Mouse (Mus musculus) layer of hippocampus, adult 18-20 months (tissue): ENCODE measurements around the gene Tbc1d10a. TPM values are rescaled to one million over a fixed set of nuclear protein-coding genes. Genes with fewer than 3 reads are reported as not detected.

Experiments used
- DNase-seq, 2 experiments: peaks; one replicate each; pipeline ENCODE4 v3.0.0; 2022; ENCODE audit warnings: low spot score in 2 of 2
- total RNA-seq, 2 experiments: library from RNA; stranded (reverse); gene quantifications; 2 replicates each; pipeline ENCODE4 v1.2.3; 2021

The Tbc1d10a gene
- total RNA-seq, 2 experiments from 2014 or later = 28.1 to 30.8 TPM

DNA sequence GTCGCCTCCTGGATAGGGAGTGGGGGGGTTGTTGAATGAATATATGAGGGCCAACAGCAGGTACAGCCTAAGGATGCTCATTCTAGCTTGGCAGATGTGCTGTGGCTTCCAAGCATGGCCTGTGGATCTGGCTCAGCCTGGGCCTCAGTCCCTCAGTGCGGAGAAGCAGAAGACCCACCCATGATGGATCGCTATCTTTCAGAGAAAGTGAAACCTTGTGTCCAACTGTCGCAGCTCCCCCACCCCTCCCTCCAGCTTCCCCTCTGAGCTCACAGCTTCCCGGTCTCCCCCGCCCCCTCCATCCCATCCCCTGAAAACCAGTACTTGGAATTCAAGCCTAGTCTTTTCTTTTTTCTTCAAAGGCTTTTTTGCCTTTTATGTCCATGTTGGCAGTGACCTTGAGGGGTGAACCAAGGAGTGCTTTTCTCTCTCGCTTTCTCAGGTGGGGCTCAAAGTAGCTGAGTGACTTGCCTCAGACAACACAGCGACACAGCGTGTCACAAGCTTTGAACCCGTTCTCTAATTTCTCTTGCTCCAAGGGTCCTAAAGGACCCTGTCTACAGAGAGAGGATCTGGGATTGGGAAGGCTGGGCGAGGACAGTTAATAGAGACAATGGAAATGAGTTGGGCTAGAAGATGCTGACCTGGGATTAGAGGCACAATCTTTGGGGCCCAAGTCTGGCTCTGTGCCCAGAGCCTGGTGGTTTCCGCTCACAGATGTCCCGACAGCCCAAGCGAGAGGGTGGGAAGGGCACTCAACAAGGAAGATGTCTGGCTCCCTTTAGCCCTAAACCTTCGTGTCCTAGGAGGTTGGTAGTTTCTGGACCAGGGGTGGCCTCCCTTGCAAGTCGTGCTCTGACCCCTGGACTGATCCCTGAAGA, 49.3 kb downstream of the Tbc1d10a start, which contains the start of gene Osm:
TSS of gene Osm (plus strand) at position 756 of the 881 bp plus-strand sequence.
- DNase-seq = peak in 1 of 2 experiments; percentile 11

- no peak for DNase-seq
These were observed 50.0 kb downstream of the Tbc1d10a start for GRCm38 (mm10) chr11:4236546-4237067.

DNA sequence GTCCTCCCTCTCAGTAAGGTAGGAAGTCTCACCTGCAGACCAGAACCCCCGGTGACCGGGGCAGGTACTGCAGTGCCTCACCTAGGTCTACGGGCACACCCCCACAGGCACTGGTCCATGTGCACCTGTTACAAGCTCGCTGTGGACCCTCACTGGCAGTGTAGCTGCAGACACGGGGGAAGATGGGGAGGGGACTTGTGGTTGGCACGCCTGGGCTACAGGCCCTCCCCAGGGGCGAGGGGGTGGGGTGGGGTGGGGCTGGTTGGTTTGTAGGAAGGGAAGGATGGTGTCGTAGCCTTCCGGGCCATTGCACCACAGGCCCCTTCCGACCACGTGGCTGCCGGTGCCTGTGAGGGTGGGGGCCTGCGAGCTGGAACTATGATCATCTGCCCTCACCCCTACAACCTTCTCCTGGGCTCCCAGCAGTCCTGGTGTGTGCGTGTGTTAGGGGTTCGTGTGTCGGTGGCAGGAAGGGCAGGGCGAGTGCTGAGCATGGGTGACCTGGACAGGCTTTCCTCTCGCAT, 50.9 kb downstream of the Tbc1d10a start:
- no peak for DNase-seq

DNA sequence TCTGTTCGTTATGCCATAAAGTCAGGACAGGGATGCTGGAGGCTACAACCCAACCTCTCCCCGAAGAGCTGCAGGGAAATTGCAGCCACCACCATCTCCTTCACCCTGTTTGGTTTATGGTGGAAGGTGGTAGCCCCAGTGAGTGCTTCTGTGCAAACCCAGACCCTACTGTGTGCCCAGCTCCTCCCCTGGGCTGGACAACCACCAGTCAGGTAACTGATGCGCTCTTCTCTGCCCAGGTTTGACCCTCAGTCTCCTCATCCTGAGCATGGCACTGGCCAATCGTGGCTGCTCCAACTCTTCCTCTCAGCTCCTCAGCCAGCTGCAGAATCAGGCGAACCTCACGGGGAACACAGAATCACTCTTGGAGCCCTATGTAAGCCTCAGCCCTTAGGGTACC, 51.6 kb downstream of the Tbc1d10a start:
- no peak for DNase-seq

DNA sequence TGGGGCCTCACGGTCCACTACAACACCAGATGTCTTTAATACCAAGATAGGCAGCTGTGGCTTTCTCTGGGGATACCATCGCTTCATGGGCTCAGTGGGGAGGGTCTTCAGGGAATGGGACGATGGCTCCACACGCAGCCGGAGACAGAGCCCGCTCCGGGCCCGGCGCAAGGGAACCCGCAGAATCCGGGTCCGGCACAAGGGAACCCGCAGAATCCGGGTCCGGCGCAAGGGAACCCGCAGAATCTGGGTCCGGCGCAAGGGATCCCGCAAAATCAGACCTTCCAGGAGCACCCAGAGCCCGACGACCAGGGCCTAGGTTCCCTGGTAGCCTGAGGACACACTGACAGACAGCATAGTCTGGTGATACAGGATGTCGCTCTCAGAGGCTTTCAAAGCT, 53.1 kb downstream of the Tbc1d10a start:
- DNase-seq = no peak

- no peak for DNase-seq
These were observed 53.6 kb downstream of the Tbc1d10a start for GRCm38 (mm10) chr11:4240151-4240550.

DNA sequence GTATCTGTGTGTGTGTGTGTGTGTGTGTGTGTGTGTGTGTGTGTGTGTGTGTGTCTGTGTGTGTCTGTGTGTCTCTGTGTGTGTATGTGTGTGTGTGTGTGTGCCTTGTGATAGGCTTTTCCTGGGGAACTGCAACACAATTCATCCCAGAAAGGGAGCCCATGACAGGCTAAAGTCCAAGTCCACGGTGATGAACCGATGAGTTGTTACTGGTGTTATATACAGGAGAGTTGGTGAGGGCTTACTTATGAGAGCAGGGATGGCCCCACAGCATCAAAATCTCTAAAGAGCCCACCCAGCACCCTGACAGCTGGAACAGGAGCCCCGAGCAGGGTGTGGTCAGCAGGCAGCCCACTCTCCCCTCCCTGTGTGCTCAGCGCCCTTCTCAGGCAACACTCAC, 54.6 kb downstream of the Tbc1d10a start:
- DNase-seq = no peak

DNA sequence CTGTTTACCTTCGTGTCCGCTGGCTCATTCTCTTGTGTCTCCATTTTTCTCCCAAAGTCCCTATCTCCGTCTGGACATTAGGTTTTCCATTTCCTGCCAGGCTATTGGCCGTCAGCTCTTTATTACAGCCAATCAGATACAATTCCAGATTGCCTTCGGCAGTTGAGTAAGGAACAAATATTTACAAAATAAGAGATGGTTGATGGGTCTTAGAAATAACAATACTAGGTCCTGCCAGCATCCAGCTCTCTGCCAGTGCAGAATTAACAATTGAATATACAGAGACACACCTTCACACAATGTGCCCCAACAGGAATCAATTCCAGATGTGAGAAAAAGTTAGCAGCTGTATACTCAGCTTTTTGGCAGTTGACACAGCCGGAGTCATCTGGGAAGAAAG, 59.5 kb downstream of the Tbc1d10a start:
- DNase-seq = no peak

DNA sequence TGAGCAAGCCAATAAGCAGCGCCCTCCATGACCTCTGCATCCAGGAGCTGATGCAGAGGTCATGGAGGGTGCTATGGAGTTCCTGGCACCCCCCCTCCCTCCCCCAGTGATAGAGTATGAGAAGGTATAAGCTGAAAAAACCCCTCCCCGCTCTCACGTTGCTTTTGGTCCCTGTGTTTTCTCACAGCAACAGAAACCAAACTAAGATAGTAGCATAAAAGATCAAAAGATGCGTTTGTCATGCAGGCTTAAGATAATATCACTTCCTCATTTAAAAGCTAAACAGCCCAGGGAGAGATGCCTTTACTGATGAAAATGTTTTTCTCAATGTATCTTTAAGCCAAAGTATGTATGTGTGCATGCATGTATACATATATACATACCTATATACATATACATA, 60.0 kb downstream of the Tbc1d10a start:
- no peak for DNase-seq

DNA sequence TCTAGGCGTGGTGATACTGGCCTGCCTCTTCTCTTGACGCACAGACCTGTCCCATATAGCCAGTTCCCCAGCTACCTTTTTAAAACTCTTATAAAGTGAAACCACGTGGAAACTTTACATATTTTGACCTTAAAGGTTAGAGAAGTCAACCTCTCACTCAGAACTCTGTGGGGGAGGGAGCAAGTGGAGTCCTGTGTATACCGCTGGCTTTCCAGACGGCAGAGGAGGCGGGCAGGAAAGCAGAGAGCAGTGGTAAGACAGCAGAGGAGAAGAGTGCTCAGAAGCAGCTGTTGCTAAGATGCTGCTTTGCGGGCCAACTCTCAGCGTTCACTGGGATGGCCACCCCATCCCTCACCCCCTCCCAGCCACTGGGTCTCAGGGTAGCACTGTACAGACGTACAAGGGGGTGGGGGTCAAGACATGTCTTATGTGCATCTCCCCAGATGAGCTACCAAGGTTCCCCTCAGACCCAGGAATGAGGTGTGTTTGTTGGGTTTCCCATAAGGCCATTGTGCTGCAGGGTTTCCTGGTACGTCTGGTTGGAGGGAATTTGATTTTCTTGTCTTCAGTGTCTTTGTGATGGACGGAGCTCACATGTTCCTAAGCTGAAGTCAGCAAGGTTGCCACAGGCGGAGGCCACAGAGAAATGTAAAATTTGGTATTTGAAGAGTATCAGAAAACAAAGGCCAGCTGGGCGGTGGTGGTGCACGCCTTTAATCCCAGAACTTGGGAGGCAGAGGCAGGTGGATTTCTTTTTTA, 60.8 kb downstream of the Tbc1d10a start:
- no peak for DNase-seq

DNA sequence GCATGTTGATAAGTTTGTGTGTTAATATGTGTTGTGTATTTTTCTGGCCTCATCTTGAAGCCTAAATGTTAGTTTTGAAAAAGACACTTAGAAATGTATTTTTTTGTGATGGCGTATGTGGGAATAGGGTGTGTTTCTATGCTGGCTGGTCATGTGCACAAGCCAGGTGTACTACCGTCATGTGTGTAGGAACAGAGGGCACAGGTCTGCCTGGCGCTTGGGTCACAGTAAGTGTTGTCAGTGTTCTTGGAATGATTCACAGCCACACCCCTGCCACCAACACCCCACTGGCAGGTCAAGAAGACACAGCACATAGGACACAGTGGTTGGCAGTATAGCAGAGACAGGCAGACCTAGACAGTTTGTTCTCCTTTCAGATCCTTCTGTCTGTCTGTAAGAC, 62.6 kb downstream of the Tbc1d10a start:
- DNase-seq = no peak

DNA sequence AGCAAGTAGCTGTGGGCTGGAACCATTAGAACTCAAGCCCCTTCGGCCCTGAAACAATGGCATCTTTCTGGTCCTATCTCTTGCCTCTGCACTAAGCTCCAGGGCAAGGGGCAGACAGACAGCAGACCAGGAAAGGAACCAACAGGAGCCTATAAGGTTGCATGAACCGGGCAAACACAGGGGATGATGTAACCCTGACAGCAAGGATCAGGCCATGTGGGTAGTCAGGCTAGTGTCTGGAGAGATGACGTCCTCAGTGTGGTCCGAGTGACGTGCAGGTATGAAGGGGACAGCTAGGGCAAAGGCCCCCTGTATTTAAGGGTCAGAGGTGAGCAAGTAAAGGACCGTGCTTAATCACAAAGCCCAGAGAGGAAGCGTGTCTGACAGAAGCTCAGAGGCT, 63.7 kb downstream of the Tbc1d10a start:
- no peak for DNase-seq

DNA sequence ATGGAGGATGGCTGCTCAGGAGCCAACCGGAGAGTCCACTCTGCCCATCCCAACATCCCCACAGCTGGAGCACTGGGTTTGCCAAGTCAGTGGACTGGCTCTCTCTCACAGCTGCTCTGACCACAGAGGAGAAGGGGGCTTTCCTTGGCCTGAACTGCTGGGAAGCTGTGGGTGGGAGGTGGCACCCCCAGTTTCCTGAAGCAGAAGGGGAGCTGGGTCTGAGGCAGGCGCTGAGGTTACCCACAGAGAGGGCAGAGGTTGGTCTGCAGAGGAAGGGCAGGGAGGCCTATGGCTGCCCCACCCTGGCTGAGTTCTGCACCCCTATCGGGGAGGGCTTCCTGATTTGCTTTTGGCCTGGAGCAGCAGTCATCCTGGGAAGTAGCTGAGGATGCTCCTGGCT, 64.8 kb downstream of the Tbc1d10a start:
- no peak for DNase-seq

GRCm38 (mm10) chr11:4252886-4253285, 66.3 kb downstream of the Tbc1d10a start:
- no peak for DNase-seq

DNA sequence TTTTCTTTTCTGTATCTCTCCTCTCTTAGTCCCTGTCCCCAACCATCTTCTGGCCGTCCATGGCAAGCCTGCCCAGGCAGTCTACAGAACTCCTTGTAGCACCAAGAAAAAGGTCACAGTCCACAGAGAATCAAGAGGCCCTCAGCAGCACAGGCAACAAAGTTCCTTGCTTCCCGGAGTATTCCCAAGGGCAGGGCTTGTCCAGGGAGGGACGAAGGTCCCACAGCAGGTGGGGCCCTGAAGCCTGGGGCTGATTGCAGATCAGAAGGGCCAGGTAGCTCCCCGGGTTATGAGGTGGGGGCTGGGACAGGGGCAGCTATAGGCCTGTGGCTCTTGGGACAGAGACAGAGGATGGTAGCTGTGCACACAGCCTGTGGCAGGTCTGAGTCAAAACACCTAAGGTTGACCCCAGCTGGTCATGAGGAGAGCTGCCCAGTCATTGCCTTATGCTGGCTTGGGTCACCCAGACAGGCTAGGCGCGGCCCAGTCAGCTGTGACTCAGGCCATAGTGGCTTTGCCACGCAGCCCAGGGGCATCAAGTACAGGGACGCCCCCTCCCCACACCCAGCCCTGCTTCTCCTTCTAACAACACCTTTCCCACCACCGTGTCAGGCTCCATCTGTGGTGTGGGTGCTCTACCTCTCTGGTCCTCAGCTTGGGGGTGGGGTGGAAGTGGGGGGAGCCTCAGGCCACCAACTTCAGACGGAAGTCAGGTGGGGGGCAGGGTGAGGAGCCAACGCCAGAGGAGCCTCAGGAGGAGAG, 70.4 kb downstream of the Tbc1d10a start, which contains the start of gene Lif:
TSS of gene Lif (plus strand) at position 712 of the 762 bp plus-strand sequence.
- no peak for DNase-seq

DNA sequence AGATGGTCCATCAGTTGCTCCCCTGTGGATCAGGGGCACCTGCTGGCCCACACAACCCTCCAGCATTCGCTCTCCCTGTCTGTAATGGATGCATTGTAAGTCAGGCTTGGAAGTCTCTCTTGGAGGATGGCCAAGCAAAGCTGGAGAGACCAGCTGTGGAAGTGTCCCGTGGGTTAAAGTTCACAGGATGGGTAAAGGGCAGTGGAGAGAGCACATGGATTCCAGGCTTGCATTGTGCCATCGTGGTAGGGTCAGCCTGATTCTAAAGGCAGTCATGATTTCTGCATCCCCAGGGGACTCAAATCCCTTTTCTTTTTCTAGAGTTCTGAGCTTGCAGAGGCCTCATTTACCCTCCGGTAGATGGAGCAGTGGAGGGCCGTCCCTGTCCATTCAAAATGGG, 71.2 kb downstream of the Tbc1d10a start:
- no peak for DNase-seq

GRCm38 (mm10) chr11:4258657-4259082, 72.1 kb downstream of the Tbc1d10a start:
- peak; percentile 66 to 89 for DNase-seq

DNA sequence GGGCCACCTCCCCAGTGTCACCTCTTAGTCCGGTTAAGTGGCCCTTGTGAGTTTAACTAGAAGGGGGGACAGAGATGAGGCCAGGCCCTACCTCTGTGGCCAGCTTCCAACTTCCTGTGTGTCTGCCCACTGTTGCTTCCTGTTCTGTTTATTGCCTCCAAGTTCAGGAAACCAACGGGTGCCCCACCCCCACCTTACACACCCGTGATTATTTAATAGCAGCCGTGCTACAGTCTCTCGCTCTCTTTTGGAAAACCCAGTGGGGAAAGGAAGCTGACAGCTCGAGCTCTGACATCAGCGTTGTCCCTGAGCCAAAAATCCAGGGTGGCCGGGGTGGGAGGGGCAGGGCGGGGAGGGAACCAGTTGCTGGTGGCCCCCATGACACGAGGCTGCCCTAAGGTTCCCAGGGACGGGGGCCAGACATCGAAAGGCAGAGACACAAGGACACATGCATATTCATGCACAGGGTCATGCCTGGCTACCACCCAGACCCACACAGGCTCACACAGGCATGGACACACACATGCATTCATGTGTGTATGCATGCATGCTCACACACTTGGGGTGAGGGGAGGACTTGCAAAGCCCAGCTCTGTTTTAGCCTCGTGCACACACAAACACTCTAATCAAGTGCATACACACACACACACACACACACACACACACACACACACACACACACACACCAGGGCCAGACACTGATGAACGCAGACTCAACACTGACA, 74.0 kb downstream of the Tbc1d10a start:
- DNase-seq = no peak

DNA sequence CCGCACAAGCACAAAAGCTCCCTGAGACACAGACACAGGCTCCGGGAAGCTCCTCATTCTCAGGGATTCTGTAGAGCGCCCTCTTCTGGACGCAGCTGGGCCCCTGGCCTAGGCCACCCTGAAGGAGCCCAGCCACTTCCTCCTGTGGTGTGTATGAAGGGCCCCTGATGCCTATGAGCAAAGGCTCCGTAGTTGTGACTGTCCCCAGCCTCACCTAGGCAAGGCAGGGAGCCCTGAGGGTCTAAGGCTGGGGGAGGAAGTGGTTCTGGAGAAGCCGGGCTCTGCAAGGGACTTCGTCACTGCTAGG, 74.6 kb downstream of the Tbc1d10a start:
- DNase-seq = peak in 1 of 2 experiments; percentile 41

DNA sequence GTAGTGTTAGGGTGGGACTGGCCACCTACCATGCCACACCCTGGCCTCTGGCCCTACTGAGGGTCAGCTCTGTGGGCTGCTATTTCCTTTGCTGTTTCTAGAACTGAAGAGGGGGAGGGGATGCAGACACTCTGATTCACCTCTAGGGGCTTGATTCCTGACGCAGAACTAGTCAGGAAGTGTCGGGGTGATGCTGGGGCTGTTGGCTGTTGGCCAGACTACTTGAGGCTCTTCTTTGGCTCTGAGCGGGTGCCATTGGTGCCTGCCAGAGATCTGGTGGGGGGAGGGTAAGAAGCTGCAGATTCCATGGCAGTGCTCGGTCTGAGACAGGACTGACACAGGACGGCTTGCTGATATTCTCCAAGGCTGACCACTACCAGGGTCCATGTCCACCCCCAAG, 75.4 kb downstream of the Tbc1d10a start:
- no peak for DNase-seq
